In genomic region chr13:60110079-60110846, GRCm38 (mm10) we compare ENCODE assay signal across 8 mouse cellular contexts.
DNase-seq lines count a peak whose midpoint lies in the region; ATAC-seq lines count a peak whose summit lies in the region.

No protein-coding gene starts in this region.

- peak; percentile 61 for DNase-seq in ES-CJ7 (ENCODE audit: low read depth, low spot score)
- peak; percentile 91 for DNase-seq in adrenal gland, adult 8-10 months
- peak; percentile 21 for DNase-seq in heart, postnatal 25 days (ENCODE audit: low spot score)
- DNase-seq in kidney, postnatal 4 days, result peak; percentile 75 to 86
- DNase-seq in lung, postnatal 25 days (ENCODE audit: low spot score), result peak; percentile 60

- 1% methylated on average over 11 of the region's 11 CpGs for WGBS in forebrain, embryonic 12.5 days
- WGBS in stomach, embryonic 15.5 days, result 4% methylated on average over 11 of the region's 11 CpGs

- H3K4me2 ChIP-seq in forebrain, embryonic 12.5 days, result peak overlapping the region; percentile 34
- H3K4me2 ChIP-seq in stomach, embryonic 15.5 days, result peak overlapping the region; percentile 8; the same call in 1 of the 2 replicates

- H3K27me3 ChIP-seq in forebrain, embryonic 12.5 days, result no peaks in the 10 kb centered on the region
- no peaks in the 10 kb centered on the region for H3K27me3 ChIP-seq in stomach, embryonic 15.5 days (replicated peaks)

- no peaks in the 10 kb centered on the region for H3K9me3 ChIP-seq in forebrain, embryonic 12.5 days
- no peaks in the 10 kb centered on the region for H3K9me3 ChIP-seq in stomach, embryonic 15.5 days

- intact Hi-C loops in heart, postnatal 25 days (cut with DNase I), result no loop called here

- ATAC-seq in forebrain, embryonic 12.5 days (ENCODE audit: low FRiP score), result peak; percentile 94
- ATAC-seq in stomach, embryonic 15.5 days (ENCODE audit: insufficient read depth, low FRiP score, low read depth), result peak; percentile 86
- ATAC-seq in megakaryocyte, adult 5-6 weeks (ENCODE audit: poor library complexity, severe bottlenecking), result no peak

- peak overlapping the region; percentile 91 for H3K27ac ChIP-seq in forebrain, embryonic 12.5 days
- peak overlapping the region; percentile 17; the same call in 1 of the 2 replicates for H3K27ac ChIP-seq in stomach, embryonic 15.5 days

- no peak overlapping the region for H3K4me3 ChIP-seq in forebrain, embryonic 12.5 days (replicated peaks)
- no peak overlapping the region for H3K4me3 ChIP-seq in stomach, embryonic 15.5 days (replicated peaks)

- peaks cover 20% of the 10 kb centered on the region for H3K4me1 ChIP-seq in forebrain, embryonic 12.5 days
- peaks cover 4% of the 10 kb centered on the region; the same call in 1 of the 2 replicates for H3K4me1 ChIP-seq in stomach, embryonic 15.5 days

- no peak overlapping the region; the same call in 1 of the 2 replicates for H3K9ac ChIP-seq in forebrain, embryonic 12.5 days
- no peak overlapping the region for H3K9ac ChIP-seq in stomach, embryonic 15.5 days

- H3K36me3 ChIP-seq in forebrain, embryonic 12.5 days (replicated peaks), result no peaks in the 10 kb centered on the region
- no peaks in the 10 kb centered on the region for H3K36me3 ChIP-seq in stomach, embryonic 15.5 days

Comparison
In these comparisons a context has a peak if more than half of its experiments do, and no peak if none do; other contexts are left out.
1. DNase-seq: peak in every context shown above with its lines; median percentile 91 in adrenal gland, adult 8-10 months; 80 in kidney, postnatal 4 days; 61 in ES-CJ7; 60 in lung, postnatal 25 days; 21 in heart, postnatal 25 days.